Mouse (Mus musculus) urinary bladder, postnatal 14 days (tissue): ENCODE results near the gene Cpn1.

Experiments
- DNase-seq: peaks from one replicate; pipeline ENCODE4 v3.0.0; 2021; ENCODE audit warnings: low spot score

The Cpn1 gene

DNA sequence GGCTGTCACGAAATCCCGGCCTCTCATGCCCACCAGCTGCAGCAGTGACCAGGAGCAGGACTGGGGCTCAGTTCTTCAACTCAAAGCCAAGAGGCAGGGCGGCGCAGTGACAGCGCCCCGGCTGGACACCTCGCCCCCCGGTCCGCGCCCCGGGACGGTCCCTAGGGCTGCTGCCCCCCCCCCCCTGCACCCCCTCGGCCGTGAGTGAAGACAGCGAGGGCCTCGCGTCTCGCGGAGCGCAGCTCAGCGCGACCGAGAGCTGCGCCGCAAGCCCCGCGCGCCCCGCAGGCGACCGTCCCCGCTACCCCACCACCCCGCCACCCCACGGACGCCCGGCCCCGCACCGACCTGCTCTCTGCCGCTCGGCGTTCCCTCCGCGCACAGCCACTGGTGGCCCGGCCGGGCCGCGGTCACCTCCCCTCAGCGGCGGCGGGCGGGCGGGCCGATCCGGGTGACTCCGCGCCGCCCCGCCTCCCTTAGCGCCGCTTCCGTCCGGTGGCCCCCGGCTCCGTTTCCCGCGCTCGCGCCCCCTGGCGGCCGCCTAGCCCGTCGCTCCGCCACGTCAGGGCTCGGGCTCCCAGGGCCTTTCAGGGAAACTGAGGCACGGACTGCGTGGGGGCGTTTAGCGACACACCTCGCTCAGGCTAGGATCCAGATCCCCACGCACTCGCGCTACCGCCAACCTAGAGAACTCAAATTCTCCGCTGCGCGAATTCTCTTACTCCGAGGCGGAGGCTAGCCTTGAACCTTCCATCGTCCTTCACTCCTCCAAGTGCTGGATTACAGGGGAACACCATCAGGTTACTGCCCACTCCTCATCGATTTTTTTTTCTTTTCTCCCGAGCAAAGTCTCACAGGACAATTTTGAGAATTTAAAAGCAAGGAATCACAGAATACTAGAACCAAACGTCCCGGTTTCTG lies 46.3 kb downstream of the Cpn1 start, which contains the start of gene Dnmbp:
Gene Dnmbp, minus strand, starts transcription at position 423 of the 921 bp plus-strand sequence.
- peak; percentile 89 for DNase-seq

DNA sequence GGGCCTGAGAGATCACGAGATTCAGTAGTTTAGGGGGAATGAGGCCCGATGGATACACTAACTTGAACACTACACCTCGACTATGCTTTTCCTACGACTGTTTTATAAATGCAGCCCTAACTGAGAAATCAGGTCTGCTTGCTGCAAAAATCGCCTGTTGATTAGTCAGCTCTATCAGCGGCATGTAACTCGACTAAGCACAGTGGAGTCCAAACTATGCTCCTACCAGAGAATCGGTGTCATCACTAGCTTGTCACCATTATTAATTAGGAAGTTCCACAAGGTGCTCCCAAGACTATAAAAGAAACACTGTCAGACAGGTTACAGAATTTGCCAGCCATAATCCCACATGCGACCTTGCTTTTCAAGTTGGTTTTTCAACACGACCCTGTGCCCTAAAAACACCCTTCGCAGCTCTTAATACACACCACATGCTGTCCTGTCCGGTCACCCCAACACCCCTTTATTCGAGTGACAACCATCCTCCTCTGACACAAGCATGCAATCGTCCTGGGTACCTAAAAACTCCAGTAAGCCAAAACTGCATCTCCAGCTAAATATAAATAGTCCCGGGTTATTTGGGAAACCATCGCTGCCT lies 47.1 kb downstream of the Cpn1 start:
- DNase-seq: no peak

DNA sequence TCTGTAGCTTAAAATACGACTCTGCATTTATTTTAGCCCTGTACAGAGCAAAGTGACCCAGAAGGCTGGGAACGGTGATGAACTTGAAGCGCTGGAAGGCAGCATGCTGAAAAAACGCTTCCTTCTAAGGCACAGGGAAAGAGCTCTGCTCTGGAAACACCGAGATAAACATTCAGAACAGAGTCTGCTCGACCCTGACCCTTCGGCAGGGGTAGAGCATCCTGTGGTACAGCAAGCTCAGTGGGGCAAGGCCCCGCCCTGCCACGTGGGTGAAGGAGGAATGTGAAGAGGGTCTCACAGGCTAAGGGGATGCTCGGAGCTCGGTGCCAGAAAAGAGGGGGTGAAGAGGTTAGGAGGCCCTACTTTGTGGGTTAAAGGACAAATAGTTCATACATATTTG lies 48.0 kb downstream of the Cpn1 start:
- peak; percentile 32 for DNase-seq

DNA sequence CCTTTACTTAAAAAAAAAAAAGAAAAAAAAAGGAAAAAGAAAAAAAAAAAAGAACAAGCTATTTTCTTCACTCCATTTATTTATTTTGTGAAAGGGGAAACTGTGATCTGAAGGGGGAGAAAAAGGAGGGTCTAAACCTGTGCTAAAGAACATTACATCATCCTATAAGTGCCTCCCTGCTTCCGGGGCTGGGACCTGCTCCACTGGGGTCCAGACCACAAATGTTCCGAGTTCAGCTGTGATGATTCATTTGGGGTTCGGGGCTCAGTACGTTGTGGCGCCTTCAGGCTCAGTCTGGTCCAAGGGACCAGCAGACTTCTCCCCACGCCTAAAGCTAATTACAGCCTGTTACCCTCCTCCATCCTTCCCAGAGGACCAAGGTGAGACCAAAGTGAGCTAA lies 55.4 kb downstream of the Cpn1 start:
- DNase-seq: no peak

DNA sequence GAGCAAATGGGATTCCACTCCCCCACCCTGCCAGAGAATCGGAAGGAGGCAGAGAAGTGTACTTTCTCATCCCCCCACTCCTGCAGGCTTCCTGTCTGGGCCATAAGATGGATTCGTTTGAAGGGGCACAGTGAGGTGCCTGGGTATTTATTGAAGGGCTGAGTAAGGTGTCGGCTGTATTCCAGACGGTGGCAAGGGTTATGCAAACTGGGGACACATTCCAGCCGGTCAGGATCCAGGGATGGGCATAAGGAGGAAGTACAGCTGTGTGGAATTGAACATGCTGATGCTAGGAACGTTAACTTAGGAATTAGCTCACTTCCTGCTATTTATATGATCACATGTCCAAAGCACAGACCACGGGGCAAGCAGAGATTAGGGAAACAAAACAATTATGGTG lies 56.0 kb downstream of the Cpn1 start:
- no peak for DNase-seq

DNA sequence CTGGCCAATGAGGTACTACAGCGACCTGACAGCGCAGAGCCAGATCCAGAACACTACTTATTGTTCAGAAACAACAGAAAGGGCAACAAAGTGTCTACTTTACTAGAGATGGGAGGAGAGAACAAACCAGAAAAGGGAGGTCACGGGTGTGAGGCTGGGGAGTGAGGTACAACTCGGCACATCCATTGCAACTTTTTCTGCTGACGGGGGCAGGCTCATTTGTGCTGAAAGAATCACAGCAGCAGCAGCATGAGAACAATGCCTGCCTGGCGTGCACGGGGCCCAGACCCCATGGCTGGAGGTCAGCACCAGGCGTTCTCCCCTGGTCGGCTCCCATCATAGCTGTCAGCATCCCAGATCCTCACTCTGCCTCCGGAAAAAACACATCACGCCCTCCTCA lies 56.5 kb downstream of the Cpn1 start:
- no peak for DNase-seq

DNA sequence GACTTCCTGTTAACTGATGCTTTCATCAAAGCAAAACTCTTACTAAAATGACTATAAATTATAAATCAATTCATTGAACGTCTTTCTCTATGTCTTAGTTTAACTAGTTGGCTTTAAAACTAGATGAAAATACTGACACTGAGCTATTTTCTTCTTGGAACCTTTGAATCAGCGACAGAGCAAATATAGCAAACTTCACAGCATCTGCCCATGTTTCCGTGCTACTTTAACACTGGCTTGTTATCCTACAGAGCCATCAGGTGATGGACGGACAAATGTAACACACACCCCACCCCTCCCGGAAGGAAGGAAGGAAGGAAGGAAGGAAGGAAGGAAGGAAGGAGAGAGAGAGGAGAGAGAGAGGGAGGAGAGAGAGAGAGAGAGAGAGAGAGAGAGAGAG lies 58.4 kb downstream of the Cpn1 start:
- no peak for DNase-seq

DNA sequence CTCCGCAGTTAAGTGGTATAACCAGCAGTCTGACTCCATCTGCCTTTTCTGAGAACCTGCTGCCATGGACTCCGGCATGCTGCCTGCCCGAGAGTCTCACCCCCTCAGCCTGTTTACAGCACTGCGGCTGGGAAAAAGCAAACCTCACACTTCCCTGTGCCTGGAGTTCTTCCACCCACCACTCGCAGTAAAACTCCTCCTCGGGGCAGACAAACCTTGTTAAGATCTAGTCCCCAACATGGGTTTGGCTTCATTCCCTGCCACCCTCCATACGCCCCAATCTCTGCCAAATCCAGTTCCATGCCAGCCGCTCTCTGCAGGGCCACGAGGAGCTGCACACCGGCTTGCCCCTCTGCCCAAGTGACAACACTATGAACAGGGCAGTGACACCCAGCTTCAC lies 59.3 kb downstream of the Cpn1 start:
- DNase-seq: no peak

DNA sequence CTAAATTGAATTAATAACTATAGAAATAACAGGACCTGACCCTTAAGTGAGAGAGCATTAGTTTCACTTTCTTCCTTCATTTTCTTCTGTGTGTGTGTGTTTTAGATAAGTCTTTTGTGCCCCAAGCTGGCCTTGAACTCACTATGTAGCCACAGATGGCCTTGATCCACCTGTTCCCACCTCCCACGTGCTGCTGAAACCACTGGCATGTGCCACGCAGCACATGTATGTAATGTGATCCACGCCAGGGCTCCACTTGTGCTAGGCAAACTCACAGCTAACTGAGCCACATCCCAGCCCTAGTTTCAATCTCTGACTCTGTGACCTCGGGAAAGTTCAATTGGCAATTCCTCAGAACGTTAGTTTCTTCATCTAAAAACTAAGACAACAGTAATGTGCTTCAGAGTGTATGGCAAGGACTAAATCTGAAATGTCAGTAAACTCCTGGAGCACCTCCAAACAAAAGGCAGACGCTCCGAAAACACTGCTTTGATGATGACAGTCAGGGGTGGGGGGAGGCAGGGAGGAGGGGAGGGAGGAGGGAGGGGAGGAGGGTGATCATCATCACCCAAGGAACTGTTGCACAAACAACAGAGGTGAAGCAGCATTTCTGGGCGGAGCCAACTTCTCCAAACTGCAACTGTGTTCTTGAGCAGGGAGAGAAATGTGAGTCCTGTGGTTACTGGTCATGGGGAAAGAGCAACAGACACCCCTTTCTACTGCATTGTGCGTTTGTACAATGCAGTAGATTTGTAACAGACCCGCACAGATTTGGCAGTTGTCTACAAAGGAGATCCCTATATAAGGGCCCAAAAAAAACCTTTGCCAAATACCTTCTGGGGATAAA lies 60.0 kb downstream of the Cpn1 start:
- no peak for DNase-seq

DNA sequence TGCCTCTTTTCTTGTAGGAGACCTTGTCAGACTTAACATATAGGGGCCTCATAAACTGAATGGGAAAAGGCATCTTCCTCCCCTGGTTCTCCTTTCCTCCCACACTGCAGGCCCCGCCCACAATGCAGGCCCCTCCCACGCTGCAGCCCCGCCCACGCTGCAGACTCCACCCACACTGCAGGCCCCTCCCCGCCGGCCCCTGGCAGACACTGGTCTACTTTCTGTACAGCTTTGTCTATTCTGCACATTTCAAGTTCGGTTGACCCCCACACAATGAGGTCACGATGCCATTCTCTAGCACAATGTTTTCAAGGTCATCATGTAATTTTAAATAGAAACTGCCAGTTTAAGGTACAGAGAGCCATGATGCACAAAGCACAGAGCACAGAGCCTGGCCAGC lies 62.0 kb downstream of the Cpn1 start:
- DNase-seq: no peak

DNA sequence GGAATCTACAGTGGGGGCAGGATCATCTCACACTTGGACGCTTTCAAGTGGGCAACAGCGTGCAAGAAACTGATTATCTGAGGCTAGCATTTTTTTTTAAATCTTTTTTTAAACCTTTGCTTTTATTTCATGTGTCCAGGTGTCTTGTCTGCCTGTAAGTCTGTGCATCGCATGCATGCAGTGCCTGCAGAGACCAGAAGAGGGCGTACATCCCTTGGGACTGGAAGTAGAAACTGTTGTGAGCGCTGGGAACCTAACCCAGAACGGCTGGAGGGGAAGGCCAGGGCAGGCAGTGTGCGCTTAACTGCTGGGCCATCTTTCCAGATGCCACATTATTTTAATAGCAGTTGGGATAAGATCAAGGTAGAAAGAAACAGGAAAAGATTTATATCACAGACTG lies 63.4 kb downstream of the Cpn1 start:
- DNase-seq: no peak

DNA sequence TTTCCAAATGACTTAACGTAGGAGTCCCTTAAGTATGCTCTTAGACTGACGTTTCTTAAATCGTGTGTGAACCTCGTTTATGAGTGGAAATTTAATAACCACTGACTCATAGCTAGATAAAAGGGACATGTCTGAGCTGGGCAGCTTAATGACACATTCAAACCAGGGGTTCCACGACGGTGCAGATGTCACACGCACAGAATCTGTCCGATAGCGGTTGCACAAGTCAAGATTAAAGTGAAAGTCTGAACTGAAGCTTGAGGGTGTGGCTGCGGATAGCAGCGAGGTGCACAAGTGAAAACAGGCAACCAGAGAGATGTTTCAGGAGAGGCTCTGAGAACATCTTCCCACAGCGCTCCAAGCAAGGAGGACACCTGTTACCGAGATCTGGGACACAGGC lies 64.9 kb downstream of the Cpn1 start:
- DNase-seq: peak; percentile 46

DNA sequence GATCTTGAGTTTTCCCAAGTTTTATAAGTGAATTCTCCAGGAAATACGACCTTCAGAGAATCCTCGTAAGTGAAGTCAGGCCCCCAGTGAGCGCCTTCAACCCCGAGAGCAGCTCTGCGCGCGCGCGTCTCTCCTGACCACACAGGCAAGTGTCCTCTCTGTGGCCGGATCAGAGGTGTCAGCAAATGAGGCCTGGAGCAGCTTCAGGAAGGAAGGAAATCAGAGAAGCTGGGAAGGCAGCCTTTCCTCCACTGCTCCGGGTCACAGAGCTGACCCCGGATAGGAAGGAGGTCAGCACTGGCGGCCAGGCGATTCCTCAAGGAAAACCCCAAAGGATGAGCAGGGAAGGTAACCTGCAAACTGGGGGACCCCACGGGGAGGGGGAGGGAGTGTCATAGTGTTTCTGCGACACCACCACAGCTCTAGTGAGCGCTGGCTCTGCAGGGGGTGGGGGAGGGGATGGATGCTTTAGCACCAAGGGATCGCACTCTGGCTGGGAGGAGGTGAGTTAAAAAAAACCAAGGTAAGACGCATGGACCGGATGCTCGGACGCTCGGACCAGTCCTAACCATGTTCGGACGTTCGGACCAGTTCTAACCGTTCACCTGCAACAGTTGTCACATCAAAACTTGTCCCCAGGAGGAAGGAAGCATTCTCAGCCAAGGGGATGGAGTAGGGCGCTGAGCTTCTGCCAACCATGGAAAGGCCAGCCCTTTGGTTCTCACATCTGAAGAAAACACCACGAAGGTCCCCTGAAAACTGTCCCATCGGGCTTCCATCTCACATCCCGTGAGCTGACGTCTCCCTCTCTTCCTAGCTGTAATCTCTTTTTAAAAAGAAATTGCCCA lies 65.7 kb downstream of the Cpn1 start:
- DNase-seq: no peak

DNA sequence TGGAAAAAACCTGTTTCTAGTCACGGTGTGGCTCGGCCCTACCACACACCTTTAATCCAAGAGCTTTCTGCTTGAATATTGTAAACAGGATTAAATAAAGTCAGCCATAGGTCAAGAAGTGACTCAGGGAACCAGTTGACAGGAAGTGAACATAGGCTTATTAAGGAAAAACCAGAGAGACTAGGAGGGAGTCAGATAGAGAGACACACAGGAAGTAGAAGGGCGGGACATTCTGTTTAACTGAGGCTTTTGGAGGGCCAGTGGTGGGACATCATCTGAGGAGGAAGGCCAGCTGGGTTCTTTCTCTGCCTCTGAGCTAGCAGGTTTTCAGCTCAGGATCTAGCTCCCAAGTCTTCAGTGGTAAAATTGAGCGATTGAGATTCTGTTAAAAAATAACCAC lies 66.5 kb downstream of the Cpn1 start:
- no peak for DNase-seq

DNA sequence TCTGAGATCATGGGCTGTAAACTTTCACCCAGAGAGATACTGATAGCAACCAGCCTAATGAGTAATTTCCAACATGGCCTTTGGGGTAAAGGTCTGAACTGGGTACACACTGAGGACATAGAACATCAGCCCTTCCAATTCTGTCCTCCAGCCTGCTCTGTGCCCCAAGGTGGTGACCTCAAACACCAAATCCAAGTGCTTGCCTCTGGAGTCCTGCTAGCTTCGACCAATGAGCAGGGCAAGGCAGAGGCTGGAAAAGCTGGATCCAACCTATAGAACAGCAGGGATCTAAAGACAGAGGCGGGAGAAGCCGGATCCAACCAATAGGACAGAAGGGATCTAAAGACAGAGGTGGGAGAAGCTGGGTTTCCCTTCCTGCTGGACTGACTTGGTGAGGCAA lies 67.5 kb downstream of the Cpn1 start:
- DNase-seq: no peak

DNA sequence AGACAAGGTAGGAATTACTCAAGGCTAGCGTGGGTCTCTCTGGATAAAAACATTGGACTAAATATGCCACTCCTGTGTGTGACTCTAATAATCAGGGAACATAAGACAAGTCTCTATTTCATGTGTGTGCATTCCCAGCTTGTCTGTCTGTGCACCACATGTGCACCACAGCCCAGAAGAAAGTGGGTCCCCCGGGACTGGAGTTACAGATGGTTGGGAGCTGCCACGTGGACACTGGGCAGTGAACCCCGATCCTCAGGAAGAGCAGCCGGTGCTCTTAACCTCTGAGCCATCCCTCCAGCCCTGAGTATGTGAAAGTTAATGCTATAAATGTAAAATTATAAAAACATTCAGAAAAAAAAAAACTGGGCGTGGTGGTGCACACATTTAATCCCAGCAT lies 68.6 kb downstream of the Cpn1 start:
- no peak for DNase-seq

DNA sequence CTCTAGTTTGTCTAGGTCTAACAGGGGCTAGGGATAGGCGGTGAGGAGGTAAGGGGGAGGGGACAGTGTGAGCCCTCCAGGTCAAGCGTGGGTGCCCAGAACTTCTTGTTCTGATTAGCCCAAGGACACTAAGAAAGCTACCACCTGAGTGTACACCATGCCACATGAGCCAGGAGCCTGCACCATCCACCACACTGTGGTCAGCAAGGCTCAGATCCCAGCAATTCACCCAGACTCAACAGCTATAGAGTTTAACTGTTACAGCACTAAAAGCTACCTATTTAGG lies 69.0 kb downstream of the Cpn1 start:
- DNase-seq: no peak

DNA sequence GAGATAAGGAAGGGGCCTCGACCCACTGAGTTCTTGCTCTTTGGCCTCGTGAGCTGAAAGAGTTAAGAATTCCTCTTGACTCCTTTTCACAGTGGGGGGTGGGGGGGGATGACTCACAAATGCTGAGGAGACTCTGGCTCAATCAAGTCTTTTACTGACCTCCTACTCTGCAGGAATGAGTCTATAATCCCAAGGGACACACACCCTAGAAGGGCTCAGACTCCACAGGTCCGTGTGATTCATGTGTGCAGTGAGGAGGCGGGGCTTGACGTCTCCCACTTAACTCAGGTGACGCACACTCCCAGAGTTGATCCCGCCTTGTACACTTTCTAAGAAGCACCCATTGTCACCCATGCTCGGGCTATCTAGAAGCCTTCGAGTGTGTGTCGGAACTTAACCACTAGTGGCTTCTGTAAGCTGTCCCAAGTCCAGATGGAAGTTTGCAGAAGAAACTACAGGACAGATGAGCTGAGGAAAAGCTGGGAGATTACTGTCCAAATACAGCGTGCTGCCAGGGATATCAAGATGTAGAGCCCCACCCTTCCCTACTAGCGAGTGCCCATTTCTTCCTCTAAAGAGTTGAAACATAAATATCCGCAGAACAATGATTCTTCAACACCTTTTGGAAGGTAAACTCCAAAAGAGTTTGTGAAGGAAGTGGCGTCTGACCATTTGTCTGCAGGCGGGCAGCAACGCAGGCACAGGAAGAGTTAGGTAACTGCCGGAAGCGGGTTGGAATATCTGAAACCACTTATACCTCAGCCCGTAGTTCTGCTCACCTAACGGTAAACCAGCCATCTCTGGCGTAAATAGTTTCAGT lies 69.6 kb downstream of the Cpn1 start:
- DNase-seq: peak; percentile 69

DNA sequence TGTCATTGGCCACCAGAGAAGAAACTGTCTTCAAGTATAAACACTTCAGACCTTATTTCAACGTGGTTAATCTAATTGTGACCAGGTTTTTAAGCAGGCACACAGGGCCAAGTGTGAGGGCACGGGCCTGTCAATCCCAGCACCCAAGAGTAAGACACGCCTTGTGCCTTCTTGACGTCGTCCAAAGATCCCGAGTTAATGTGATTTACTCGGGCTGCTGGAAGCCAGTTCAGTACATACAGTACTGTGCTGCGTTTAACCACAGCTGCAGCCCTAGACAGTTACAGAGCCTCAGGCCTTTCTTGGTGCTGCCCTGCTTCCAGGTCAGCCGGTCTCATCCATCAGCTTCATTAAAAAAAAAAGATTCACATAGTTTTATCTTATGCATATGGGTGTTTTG lies 70.9 kb downstream of the Cpn1 start:
- no peak for DNase-seq

DNA sequence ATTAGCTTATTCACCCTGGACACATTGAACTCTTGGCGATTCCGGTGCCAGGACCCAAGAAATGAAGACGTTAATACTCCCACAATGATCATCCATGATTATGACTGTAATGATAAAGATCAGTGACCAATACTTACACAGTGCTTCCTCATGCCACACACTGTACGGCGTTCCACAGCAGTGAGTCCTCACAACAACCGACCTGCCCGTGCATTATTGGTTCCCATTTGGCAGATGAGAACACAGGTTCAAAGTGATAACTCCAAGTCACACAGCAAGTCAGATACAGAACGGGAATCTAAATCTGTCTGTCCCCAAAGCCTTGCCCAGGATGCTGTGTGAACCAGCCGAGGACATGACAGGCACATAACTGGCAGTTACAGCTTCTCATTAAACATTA lies 71.4 kb downstream of the Cpn1 start:
- no peak for DNase-seq

DNA sequence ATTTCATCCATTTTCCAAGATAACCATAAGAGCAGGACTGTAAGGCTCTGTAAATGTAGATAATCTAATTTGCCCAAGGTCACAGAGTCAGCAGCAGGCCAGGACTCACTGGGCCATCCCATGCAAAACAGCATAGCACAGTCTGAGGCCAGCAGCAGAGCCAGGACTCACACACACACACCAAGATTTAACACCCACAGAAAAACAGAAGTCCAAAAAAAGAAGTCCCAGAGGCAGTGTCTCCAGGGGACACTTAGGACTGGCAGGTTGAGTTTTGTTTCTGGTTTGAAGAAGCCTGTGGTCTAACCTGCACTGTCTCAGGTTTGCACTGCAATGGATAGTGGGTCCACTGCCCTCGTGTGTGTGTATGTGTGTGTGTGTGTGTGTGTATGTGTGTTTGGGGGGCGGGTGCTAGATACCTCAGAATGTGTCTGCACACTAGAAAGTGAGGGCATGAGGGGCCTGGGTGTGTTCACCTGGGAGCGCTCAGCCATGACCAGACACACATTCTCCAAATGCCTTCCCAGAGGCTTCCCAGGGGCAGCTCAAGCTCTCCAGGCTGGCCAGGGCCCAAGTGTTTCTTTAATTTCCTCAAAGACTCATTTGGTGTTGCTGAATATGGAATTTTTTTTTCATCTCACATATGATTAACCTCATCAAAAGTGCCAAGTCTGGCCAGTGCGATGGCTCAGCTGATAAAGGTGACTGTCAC lies 73.4 kb downstream of the Cpn1 start:
- no peak for DNase-seq
